Mouse (Mus musculus) embryonic facial prominence, embryonic 12.5 days (tissue): ENCODE measurements at regions not wholly inside any gene's neighbourhood (a gene's known extent, or its start where the extent isn't known, plus 50 kb on each side); places are given as distances from the start of the nearest gene placed in this dataset.

Experiments
- ATAC-seq: fragments of 200-750 bp; cut with Nextera tagmentation; 2 replicates; pipeline ENCODE4 v1.8.0; 2017; ENCODE audit not compliant: insufficient number of reproducible peaks, insufficient read depth, low FRiP score, low TSS enrichment
- H3K27ac ChIP-seq: fragments of 300-500 bp; sonication (generic); 2 replicates; pipeline ENCODE4 v1.5.1; 2016; ENCODE audit warnings: mild to moderate bottlenecking
- H3K27me3 ChIP-seq: fragments of 300-500 bp; sonication (generic); 2 replicates; pipeline ENCODE4 v1.6.1; 2016; ENCODE audit warnings: mild to moderate bottlenecking, moderate library complexity
- H3K36me3 ChIP-seq: fragments of 300-500 bp; sonication (generic); 2 replicates; pipeline ENCODE4 v1.6.1; 2016; ENCODE audit warnings: mild to moderate bottlenecking
- H3K4me1 ChIP-seq: fragments of 300-500 bp; sonication (generic); 2 replicates; pipeline ENCODE4 v1.6.1; 2016
- H3K4me2 ChIP-seq: fragments of 300-500 bp; sonication (generic); replicated peaks from 2 replicates; pipeline ENCODE4 v1.6.1; 2016; ENCODE audit warnings: mild to moderate bottlenecking, moderate library complexity
- H3K4me3 ChIP-seq: fragments of 300-500 bp; sonication (generic); 2 replicates; pipeline ENCODE4 v1.5.1; 2016; ENCODE audit warnings: mild to moderate bottlenecking
- H3K9ac ChIP-seq: fragments of 300-500 bp; sonication (generic); 2 replicates; pipeline ENCODE4 v1.6.1; 2016; ENCODE audit warnings: mild to moderate bottlenecking, moderate library complexity
- H3K9me3 ChIP-seq: fragments of 300-500 bp; sonication (generic); 2 replicates; pipeline ENCODE4 v1.6.1; 2016; ENCODE audit warnings: mild to moderate bottlenecking, moderate library complexity
- WGBS: fragments of 180-500 bp; shearing (Covaris S2); methylation state at CpG from one replicate; pipeline ENCODE4 v1.1.7; 2016; 5-methylcytosine and 5-hydroxymethylcytosine counted together

DNA sequence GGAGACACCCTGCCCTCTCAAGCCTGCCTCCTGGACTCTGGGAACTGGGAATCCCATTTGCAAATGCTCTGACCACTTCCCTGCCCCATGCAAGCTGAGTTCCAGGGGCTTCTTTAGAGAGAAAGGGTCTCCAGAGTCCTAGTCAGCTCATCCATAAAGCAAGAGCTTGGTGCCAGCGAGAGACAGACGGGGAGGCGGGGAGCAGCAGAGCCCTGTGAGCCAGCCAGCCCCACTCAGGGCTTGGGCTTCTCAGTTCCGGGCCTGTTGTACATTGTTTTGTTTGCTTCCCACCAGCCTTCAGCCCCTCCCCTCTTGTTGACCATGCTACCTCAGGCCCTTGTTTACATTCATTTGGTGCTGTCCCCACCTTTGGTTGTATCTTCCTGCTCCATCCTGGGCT, 143.9 kb upstream of the Thy1 start:
- Histone ChIP-seq H3K27me3 (no peaks in the 10 kb centered on the region), H3K4me1 (peaks cover 17% of the 10 kb centered on the region; the same call in 1 of the 2 replicates), H3K4me3 (no peak overlapping the region), H3K9me3 (no peaks in the 10 kb centered on the region), H3K4me2 (no peak overlapping the region), H3K27ac (no peak overlapping the region), H3K9ac (no peak overlapping the region), H3K36me3 (no peaks in the 10 kb centered on the region)
- no peak for ATAC-seq
- 49% methylated on average over 4 of the region's 4 CpGs for WGBS

DNA sequence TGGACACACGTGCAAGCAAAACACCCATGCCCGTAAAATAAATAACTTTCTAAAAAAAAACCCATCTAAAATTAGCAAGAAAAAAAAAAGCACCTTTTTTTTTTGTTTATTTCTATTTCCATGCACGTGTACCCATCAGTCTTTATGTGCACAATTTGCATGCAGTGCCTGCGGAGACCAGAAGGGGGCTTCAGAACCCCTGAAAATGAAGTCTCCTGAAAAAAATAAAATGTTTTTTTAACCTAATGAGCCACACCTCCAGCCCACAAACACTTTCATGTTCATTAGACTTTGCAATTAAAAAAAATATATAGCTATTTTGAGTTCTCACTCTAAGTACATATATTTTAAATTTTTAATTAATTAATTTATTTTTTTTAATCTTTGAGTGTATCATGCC, 134.9 kb upstream of the Thy1 start:
- ATAC-seq: no peak
- H3K36me3 ChIP-seq: no peaks in the 10 kb centered on the region
- H3K27me3 ChIP-seq: no peaks in the 10 kb centered on the region
- H3K9ac ChIP-seq: no peak overlapping the region
- no peaks in the 10 kb centered on the region for H3K9me3 ChIP-seq
- H3K4me2 ChIP-seq: no peak overlapping the region
- H3K27ac ChIP-seq: no peak overlapping the region
- 83% methylated on average over 4 of the region's 4 CpGs for WGBS
- no peak overlapping the region for H3K4me3 ChIP-seq
- no peaks in the 10 kb centered on the region for H3K4me1 ChIP-seq

GRCm38 (mm10) chr9:43915015-43915414, 128.2 kb upstream of the Thy1 start:
- no peaks in the 10 kb centered on the region; the same call in 1 of the 2 replicates for H3K27me3 ChIP-seq
- no peak for ATAC-seq

DNA sequence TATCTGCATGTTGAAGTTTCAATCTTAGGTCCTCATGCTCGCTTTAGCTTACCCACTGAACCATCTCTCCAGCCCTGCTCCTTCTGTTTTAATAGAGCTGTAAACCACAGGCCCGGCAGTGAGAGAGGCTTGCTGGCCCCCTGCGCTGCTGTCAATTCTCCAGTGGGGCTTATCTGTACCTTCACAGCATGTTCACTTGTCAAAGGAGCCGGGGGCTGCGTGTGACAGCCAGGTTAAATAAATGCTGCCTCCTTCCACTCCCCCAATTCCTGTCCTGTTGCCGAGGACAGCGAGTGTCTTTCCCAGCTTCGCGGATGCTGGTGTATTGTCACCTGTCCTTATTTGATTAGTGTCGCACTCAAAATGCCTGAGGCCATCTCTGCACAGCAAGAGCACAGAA, 125.7 kb upstream of the Thy1 start:
- peaks cover 11% of the 10 kb centered on the region; the same call in 1 of the 2 replicates for H3K27me3 ChIP-seq
- H3K4me2 ChIP-seq: no peak overlapping the region
- 30% methylated on average over 10 of the region's 10 CpGs for WGBS
- no peak for ATAC-seq
- no peaks in the 10 kb centered on the region for H3K9me3 ChIP-seq
- no peak overlapping the region for H3K27ac ChIP-seq
- no peak overlapping the region for H3K9ac ChIP-seq
- H3K4me1 ChIP-seq: no peaks in the 10 kb centered on the region
- H3K36me3 ChIP-seq: no peaks in the 10 kb centered on the region
- no peak overlapping the region for H3K4me3 ChIP-seq

More at GRCm38 (mm10) chr9:43915015-43915414, 128.2 kb upstream of the Thy1 start:
- Histone ChIP-seq H3K4me1 (no peaks in the 10 kb centered on the region), H3K27ac (no peak overlapping the region), H3K4me2 (no peak overlapping the region), H3K9me3 (no peaks in the 10 kb centered on the region), H3K9ac (no peak overlapping the region), H3K36me3 (no peaks in the 10 kb centered on the region), H3K4me3 (no peak overlapping the region)
- 56% methylated on average over 5 of the region's 5 CpGs for WGBS

- Histone ChIP-seq H3K36me3 (no peaks in the 10 kb centered on the region), H3K9me3 (no peaks in the 10 kb centered on the region), H3K4me2 (no peak overlapping the region), H3K27me3 (peaks cover 17% of the 10 kb centered on the region; the same call in 1 of the 2 replicates), H3K9ac (no peak overlapping the region), H3K4me1 (no peaks in the 10 kb centered on the region), H3K4me3 (no peak overlapping the region), H3K27ac (no peak overlapping the region)
- no peak for ATAC-seq
- 78% methylated on average over 17 of the region's 17 CpGs for WGBS
Observed at GRCm38 (mm10) chr9:43919010-43919409, 124.2 kb upstream of the Thy1 start.

DNA sequence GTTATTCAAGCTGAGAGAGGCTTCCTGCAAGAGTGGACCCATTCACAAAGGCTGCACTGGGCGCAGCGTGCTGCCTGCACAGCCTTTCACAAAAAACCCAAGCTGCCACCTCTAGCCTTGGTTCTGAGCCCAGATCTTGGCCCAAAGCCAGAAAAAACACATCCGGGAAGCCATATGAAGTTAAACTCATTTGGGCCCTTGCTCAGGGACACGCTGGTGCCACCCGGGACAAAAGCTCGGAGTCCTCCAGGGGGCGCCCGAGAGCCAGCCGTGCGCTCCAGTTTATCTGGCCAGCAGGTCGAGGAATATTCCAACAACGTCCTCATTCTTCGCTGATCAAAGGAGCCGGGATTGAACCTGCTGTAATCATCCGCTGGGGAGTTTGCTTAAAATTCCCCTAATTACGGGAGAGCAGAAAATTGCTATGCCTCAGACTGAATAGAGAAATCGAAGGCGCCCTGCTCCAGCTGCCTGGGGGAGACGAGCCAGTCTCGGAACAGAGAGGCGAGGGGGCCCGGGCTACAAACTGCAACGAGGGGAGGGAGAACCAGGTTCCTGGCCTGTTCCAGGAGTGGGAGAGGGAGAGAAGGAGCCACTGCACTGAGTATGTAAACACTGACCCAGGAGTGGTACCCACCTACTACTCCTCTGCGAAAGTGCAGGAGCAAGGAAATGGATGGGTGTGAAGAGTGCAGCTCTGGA, 123.0 kb upstream of the Thy1 start:
- Histone ChIP-seq H3K27me3 (peaks cover 17% of the 10 kb centered on the region; the same call in 1 of the 2 replicates), H3K9me3 (no peaks in the 10 kb centered on the region), H3K36me3 (no peaks in the 10 kb centered on the region), H3K4me1 (no peaks in the 10 kb centered on the region), H3K27ac (no peak overlapping the region), H3K9ac (no peak overlapping the region), H3K4me3 (no peak overlapping the region), H3K4me2 (peak overlapping the region; percentile 28; the same call in 1 of the 2 replicates)
- 10% methylated on average over 24 of the region's 24 CpGs for WGBS
- peak; percentile 35; the same call in 1 of the 2 replicates for ATAC-seq

GRCm38 (mm10) chr9:43922231-43922630, 121.0 kb upstream of the Thy1 start:
- WGBS: 66% methylated on average over 6 of the region's 6 CpGs
- no peaks in the 10 kb centered on the region for H3K36me3 ChIP-seq

DNA sequence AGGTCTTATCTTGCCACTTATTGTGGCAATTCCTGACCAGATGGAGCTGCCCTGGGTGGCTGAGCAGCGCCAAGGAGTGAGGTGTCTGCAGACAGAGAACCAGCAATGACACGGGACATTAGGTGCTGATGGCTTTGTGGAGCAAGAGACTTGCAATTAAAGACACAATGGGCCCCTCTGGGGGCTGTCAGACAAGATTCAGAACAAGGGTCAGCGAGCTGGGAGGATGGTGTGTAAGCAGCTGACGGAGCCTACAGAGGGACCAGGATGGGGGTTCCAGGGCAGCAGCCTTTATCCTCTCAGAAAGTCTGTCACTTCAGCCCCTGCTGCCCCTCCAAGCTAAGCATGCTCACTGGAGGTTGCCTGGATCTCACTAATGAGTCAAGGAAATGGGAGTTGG, 120.1 kb upstream of the Thy1 start:
- no peaks in the 10 kb centered on the region for H3K4me1 ChIP-seq
- no peak overlapping the region for H3K27ac ChIP-seq
- H3K4me2 ChIP-seq: no peak overlapping the region
- H3K9ac ChIP-seq: no peak overlapping the region
- no peak overlapping the region for H3K4me3 ChIP-seq
- H3K27me3 ChIP-seq: peaks cover 17% of the 10 kb centered on the region; the same call in 1 of the 2 replicates
- H3K36me3 ChIP-seq: no peaks in the 10 kb centered on the region
- WGBS: 46% methylated on average over 4 of the region's 4 CpGs
- ATAC-seq: no peak
- no peaks in the 10 kb centered on the region for H3K9me3 ChIP-seq

More at GRCm38 (mm10) chr9:43922231-43922630, 121.0 kb upstream of the Thy1 start:
- H3K9me3 ChIP-seq: no peaks in the 10 kb centered on the region
- no peaks in the 10 kb centered on the region for H3K4me1 ChIP-seq
- H3K4me3 ChIP-seq: no peak overlapping the region
- H3K9ac ChIP-seq: no peak overlapping the region
- no peak overlapping the region for H3K27ac ChIP-seq
- peaks cover 17% of the 10 kb centered on the region; the same call in 1 of the 2 replicates for H3K27me3 ChIP-seq
- ATAC-seq: no peak
- H3K4me2 ChIP-seq: no peak overlapping the region

- ATAC-seq: no peak
Observed at GRCm38 (mm10) chr9:43924795-43925194, 118.4 kb upstream of the Thy1 start.

DNA sequence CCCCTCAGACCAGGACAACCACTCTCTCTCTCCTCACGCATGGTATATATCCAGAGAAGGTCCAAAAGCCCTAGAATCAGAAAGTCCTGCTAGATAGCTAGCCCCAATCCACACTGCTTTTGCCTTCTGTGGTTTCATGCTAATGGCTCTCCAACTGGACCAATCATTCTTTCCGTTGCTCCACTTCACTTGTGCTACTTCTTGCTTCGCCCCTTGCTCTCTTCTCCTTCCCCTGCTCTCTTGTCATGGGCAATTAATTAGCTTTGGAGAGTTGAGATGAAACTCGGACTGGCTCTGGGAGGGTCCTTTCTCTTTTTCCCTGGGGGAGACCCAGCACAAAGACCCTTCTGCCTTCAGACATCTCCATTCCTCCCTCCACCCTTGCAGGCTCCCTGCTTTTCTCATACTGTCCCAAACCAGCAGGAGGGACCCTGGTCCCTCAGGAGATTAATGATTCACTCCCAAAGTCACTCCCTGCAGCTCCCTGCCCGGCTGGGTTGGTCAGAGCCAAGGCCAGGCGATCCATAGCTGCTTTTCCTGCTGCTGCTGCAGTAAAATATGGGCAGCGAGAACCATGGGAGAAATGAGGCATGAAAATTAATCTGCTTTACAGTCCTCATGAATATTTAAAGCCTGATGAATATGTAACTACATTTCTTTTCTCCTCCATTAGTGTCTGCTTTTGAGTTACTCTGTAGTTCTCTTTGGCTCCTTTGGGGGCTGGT, 113.7 kb upstream of the Thy1 start:
- Histone ChIP-seq H3K27ac (no peak overlapping the region), H3K9ac (no peak overlapping the region), H3K9me3 (no peaks in the 10 kb centered on the region), H3K4me3 (no peak overlapping the region), H3K4me1 (no peaks in the 10 kb centered on the region), H3K36me3 (no peaks in the 10 kb centered on the region), H3K4me2 (no peak overlapping the region), H3K27me3 (0 out of 2 replicates have a peak, but pooled peaks cover 8% of the 10 kb centered on the region)
- ATAC-seq: no peak
- WGBS: 31% methylated on average over 7 of the region's 7 CpGs

More at GRCm38 (mm10) chr9:43924795-43925194, 118.4 kb upstream of the Thy1 start:
- H3K4me1 ChIP-seq: no peaks in the 10 kb centered on the region
- no peak overlapping the region for H3K4me3 ChIP-seq
- H3K9me3 ChIP-seq: no peaks in the 10 kb centered on the region
- no peaks in the 10 kb centered on the region for H3K36me3 ChIP-seq
- H3K4me2 ChIP-seq: no peak overlapping the region
- no peak overlapping the region for H3K27ac ChIP-seq
- H3K27me3 ChIP-seq: peaks cover 17% of the 10 kb centered on the region; the same call in 1 of the 2 replicates
- no peak overlapping the region for H3K9ac ChIP-seq
- WGBS: 36% methylated on average over 15 of the region's 15 CpGs

DNA sequence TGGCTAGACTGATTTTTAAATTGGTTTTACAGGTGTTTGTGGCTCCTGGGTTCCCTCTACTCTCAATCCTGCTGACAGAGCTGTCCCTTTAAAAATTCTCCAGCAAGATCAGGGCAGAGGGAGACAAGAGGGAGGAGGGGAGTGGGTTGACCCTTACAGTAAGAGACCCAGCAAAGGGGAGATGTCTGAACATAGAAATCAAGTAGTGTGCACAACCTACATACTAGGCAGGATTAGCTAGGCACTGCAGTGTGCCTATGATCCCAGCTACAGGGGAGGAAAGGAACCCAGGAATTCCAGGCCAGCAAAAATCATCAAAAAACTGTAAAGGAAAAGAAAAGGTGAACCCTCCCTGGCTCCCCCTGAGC, 113.2 kb upstream of the Thy1 start:
- Histone ChIP-seq H3K4me1 (no peaks in the 10 kb centered on the region), H3K27ac (no peak overlapping the region), H3K27me3 (0 out of 2 replicates have a peak, but pooled peaks cover 10% of the 10 kb centered on the region), H3K4me2 (no peak overlapping the region), H3K4me3 (no peak overlapping the region), H3K36me3 (no peaks in the 10 kb centered on the region), H3K9me3 (no peaks in the 10 kb centered on the region), H3K9ac (no peak overlapping the region)
- ATAC-seq: no peak

- no peak overlapping the region for H3K4me2 ChIP-seq
- ATAC-seq: no peak
- no peak overlapping the region for H3K9ac ChIP-seq
- 0 out of 2 replicates have a peak, but pooled peaks cover 15% of the 10 kb centered on the region for H3K27me3 ChIP-seq
- H3K36me3 ChIP-seq: no peaks in the 10 kb centered on the region
- no peak overlapping the region for H3K27ac ChIP-seq
- 64% methylated on average over 3 of the region's 3 CpGs for WGBS
- no peak overlapping the region for H3K4me3 ChIP-seq
- H3K4me1 ChIP-seq: no peaks in the 10 kb centered on the region
- no peaks in the 10 kb centered on the region for H3K9me3 ChIP-seq
Observed at GRCm38 (mm10) chr9:43930476-43930875, 112.7 kb upstream of the Thy1 start.
